Mouse (Mus musculus) lung, embryonic 15.5 days (tissue): ENCODE data around the gene Eif3a. TPM values are rescaled to one million over a fixed set of nuclear protein-coding genes. Genes with fewer than 3 reads are reported as not detected.
A peak's percentile ranks its signal among the peaks of the same experiment; 100 is the strongest.

Source experiments
- ATAC-seq: fragments of 200-750 bp; cut with Nextera tagmentation; 2 replicates; pipeline ENCODE4 v1.8.0; 2017; ENCODE audit warnings: moderate number of reproducible peaks, borderline replicate concordance; ENCODE audit not compliant: low FRiP score, low TSS enrichment; ENCODE audit errors: extremely low read depth
- H3K27ac ChIP-seq: fragments of 300-500 bp; sonication (generic); 2 replicates; pipeline ENCODE4 v1.5.1; 2015; ENCODE audit warnings: moderate library complexity, mild to moderate bottlenecking, inconsistent platforms
- H3K27me3 ChIP-seq: fragments of 300-500 bp; sonication (generic); 2 replicates; pipeline ENCODE4 v1.6.1; 2015; ENCODE audit warnings: inconsistent platforms
- H3K36me3 ChIP-seq: fragments of 300-500 bp; sonication (generic); 2 replicates; pipeline ENCODE4 v1.6.1; 2015; ENCODE audit warnings: inconsistent platforms
- H3K4me1 ChIP-seq: fragments of 300-500 bp; sonication (generic); 2 replicates; pipeline ENCODE4 v1.6.1; 2015; ENCODE audit warnings: inconsistent platforms
- H3K4me2 ChIP-seq: fragments of 300-500 bp; sonication (generic); 2 replicates; pipeline ENCODE4 v1.6.1; 2015; ENCODE audit warnings: inconsistent platforms, mild to moderate bottlenecking, moderate library complexity
- H3K4me3 ChIP-seq: fragments of 300-500 bp; sonication (generic); 2 replicates; pipeline ENCODE4 v1.5.1; 2015; ENCODE audit warnings: mild to moderate bottlenecking, inconsistent platforms
- H3K9ac ChIP-seq: fragments of 300-500 bp; sonication (generic); 2 replicates; pipeline ENCODE4 v1.6.1; 2015; ENCODE audit warnings: inconsistent platforms
- H3K9me3 ChIP-seq: fragments of 300-500 bp; sonication (generic); 2 replicates; pipeline ENCODE4 v1.6.1; 2016; ENCODE audit warnings: inconsistent platforms
- WGBS: fragments of 180-500 bp; shearing (Covaris S2); methylation state at CpG from one replicate; pipeline ENCODE4 v1.1.7; 2015; 5-methylcytosine and 5-hydroxymethylcytosine counted together
- polyA plus RNA-seq: library from polyadenylated mRNA; unstranded; fragments of >200 nt; fragmentation: Nextera tagmentation; extraction: Ambion mirVana; gene quantifications from 2 replicates; pipeline ENCODE4 v1.2.1, GENCODE M21; 2015

The Eif3a gene
- polyA plus RNA-seq, 1 experiment from 2014 or later: 137 TPM

GRCm38 (mm10) chr19:60757099-60757785, 33.2 kb downstream of the Eif3a start:
- H3K36me3 ChIP-seq: peaks cover 10% of the 10 kb centered on the region
- H3K27me3 ChIP-seq: no peaks in the 10 kb centered on the region; the same call in 1 of the 2 replicates
- H3K4me1 ChIP-seq: peaks cover 16% of the 10 kb centered on the region
- peak overlapping the region; percentile 71 for H3K4me3 ChIP-seq
- no peak for ATAC-seq
- H3K9me3 ChIP-seq: no peaks in the 10 kb centered on the region
- H3K9ac ChIP-seq: peak overlapping the region; percentile 58
- peak overlapping the region; percentile 96 for H3K4me2 ChIP-seq
- 5% methylated on average over 25 of the region's 25 CpGs for WGBS
- H3K27ac ChIP-seq: no peak overlapping the region

- WGBS: under 1% methylated on average over 115 of the region's 115 CpGs
These were observed 34.0 kb downstream of the Eif3a start for GRCm38 (mm10) chr19:60756192-60757098.

GRCm38 (mm10) chr19:60755438-60756191, 34.8 kb downstream of the Eif3a start, which contains the start of gene Nanos1:
Gene Nanos1, plus strand, starts transcription at chr19:60755987.
- peak within 1 kb of the TSS; percentile 71 for H3K4me3 ChIP-seq
- no peaks in the 10 kb centered on the region for H3K9me3 ChIP-seq
- ATAC-seq: peak; percentile 95
- peak within 1 kb of the TSS; percentile 58 for H3K9ac ChIP-seq
- H3K4me1 ChIP-seq: peaks cover 16% of the 10 kb centered on the region
- H3K27ac ChIP-seq: peak within 1 kb of the TSS; percentile 26
- peak within 1 kb of the TSS; percentile 96 for H3K4me2 ChIP-seq
- peaks cover 7% of the 10 kb centered on the region for H3K36me3 ChIP-seq
- whole genome bisulfite sequencing: under 1% methylated on average over 46 of the region's 58 CpGs
- no peaks in the 10 kb centered on the region; the same call in 1 of the 2 replicates for H3K27me3 ChIP-seq

More at GRCm38 (mm10) chr19:60756192-60757098, 34.0 kb downstream of the Eif3a start:
- no peaks in the 10 kb centered on the region; the same call in 1 of the 2 replicates for H3K27me3 ChIP-seq
- H3K4me3 ChIP-seq: peak overlapping the region; percentile 71
- peaks cover 16% of the 10 kb centered on the region for H3K4me1 ChIP-seq
- peak overlapping the region; percentile 96 for H3K4me2 ChIP-seq
- H3K36me3 ChIP-seq: peaks cover 7% of the 10 kb centered on the region
- peak overlapping the region; percentile 26 for H3K27ac ChIP-seq
- H3K9ac ChIP-seq: peak overlapping the region; percentile 58
- peak; percentile 12 for ATAC-seq
- H3K9me3 ChIP-seq: no peaks in the 10 kb centered on the region

- 78% methylated on average over 1 of the region's 1 CpGs for WGBS
- no peaks in the 10 kb centered on the region for H3K4me1 ChIP-seq
- no peaks in the 10 kb centered on the region for H3K27me3 ChIP-seq
- no peaks in the 10 kb centered on the region for H3K36me3 ChIP-seq
- H3K9ac ChIP-seq: no peak overlapping the region
- no peak overlapping the region for H3K4me2 ChIP-seq
- H3K9me3 ChIP-seq: no peaks in the 10 kb centered on the region
- no peak overlapping the region for H3K27ac ChIP-seq
- no peak overlapping the region for H3K4me3 ChIP-seq
- ATAC-seq: no peak
These were observed 42.7 kb downstream of the Eif3a start for GRCm38 (mm10) chr19:60747801-60748200.

GRCm38 (mm10) chr19:60743767-60744547, 46.5 kb downstream of the Eif3a start:
- Histone ChIP-seq H3K4me1 (no peaks in the 10 kb centered on the region), H3K36me3 (no peaks in the 10 kb centered on the region), H3K9me3 (no peaks in the 10 kb centered on the region), H3K4me3 (no peak overlapping the region), H3K4me2 (no peak overlapping the region), H3K27ac (no peak overlapping the region), H3K27me3 (no peaks in the 10 kb centered on the region), H3K9ac (no peak overlapping the region)
- 55% methylated on average over 5 of the region's 5 CpGs for WGBS
- no peak for ATAC-seq

- 42% methylated on average over 1 of the region's 1 CpGs for WGBS
- H3K9me3 ChIP-seq: no peaks in the 10 kb centered on the region
- H3K4me3 ChIP-seq: no peak overlapping the region
These were observed 49.9 kb downstream of the Eif3a start for GRCm38 (mm10) chr19:60740560-60740959.

GRCm38 (mm10) chr19:60731966-60732365, 58.5 kb downstream of the Eif3a start:
- WGBS: 72% methylated on average over 1 of the region's 1 CpGs
- Histone ChIP-seq H3K4me1 (no peaks in the 10 kb centered on the region), H3K4me2 (no peak overlapping the region), H3K27ac (no peak overlapping the region), H3K4me3 (no peak overlapping the region), H3K36me3 (no peaks in the 10 kb centered on the region), H3K9me3 (no peaks in the 10 kb centered on the region), H3K9ac (no peak overlapping the region), H3K27me3 (no peaks in the 10 kb centered on the region)
- no peak for ATAC-seq

More at GRCm38 (mm10) chr19:60740560-60740959, 49.9 kb downstream of the Eif3a start:
- no peak overlapping the region for H3K4me2 ChIP-seq
- no peaks in the 10 kb centered on the region for H3K27me3 ChIP-seq
- no peak overlapping the region for H3K27ac ChIP-seq
- H3K36me3 ChIP-seq: no peaks in the 10 kb centered on the region
- no peak for ATAC-seq
- H3K4me1 ChIP-seq: no peaks in the 10 kb centered on the region
- no peak overlapping the region for H3K9ac ChIP-seq

GRCm38 (mm10) chr19:60731299-60731698, 59.2 kb downstream of the Eif3a start:
- Histone ChIP-seq H3K9me3 (no peaks in the 10 kb centered on the region), H3K4me3 (no peak overlapping the region), H3K27me3 (no peaks in the 10 kb centered on the region), H3K4me1 (no peaks in the 10 kb centered on the region), H3K4me2 (no peak overlapping the region), H3K36me3 (no peaks in the 10 kb centered on the region), H3K9ac (no peak overlapping the region), H3K27ac (no peak overlapping the region)
- 64% methylated on average over 1 of the region's 1 CpGs for WGBS
- no peak for ATAC-seq

GRCm38 (mm10) chr19:60730281-60730852, 60.1 kb downstream of the Eif3a start:
- no peaks in the 10 kb centered on the region for H3K36me3 ChIP-seq
- no peaks in the 10 kb centered on the region for H3K27me3 ChIP-seq
- H3K4me1 ChIP-seq: no peaks in the 10 kb centered on the region
- H3K27ac ChIP-seq: no peak overlapping the region
- no peak overlapping the region for H3K4me2 ChIP-seq
- H3K4me3 ChIP-seq: no peak overlapping the region
- no peak overlapping the region for H3K9ac ChIP-seq
- peak; percentile 42; the same call in 1 of the 2 replicates for ATAC-seq
- H3K9me3 ChIP-seq: no peaks in the 10 kb centered on the region
- 43% methylated on average over 2 of the region's 2 CpGs for WGBS

- Histone ChIP-seq H3K4me1 (no peaks in the 10 kb centered on the region), H3K9ac (no peak overlapping the region), H3K9me3 (no peaks in the 10 kb centered on the region), H3K36me3 (no peaks in the 10 kb centered on the region), H3K4me3 (no peak overlapping the region), H3K27ac (no peak overlapping the region), H3K4me2 (no peak overlapping the region), H3K27me3 (no peaks in the 10 kb centered on the region)
- ATAC-seq: no peak
- 86% methylated on average over 2 of the region's 2 CpGs for WGBS
These were observed 74.1 kb downstream of the Eif3a start for GRCm38 (mm10) chr19:60716381-60716780.
